Mouse (Mus musculus) T-helper 2 cell (primary cell): ENCODE results near the gene Ildr2.

Experiments used
- in situ Hi-C: fragments of 300-600 bp; cut with MboI, MseI; formaldehyde crosslinking; loops from one replicate; pipeline ENCODE4 v1.15.1; 2025; ENCODE audit warnings: high pct_unique_total_duplicates

The Ildr2 gene

GRCm38 (mm10) chr1:166283451-166283850 is 29.5 kb downstream of the Ildr2 start:
- in situ Hi-C loops: no loop called here

DNA sequence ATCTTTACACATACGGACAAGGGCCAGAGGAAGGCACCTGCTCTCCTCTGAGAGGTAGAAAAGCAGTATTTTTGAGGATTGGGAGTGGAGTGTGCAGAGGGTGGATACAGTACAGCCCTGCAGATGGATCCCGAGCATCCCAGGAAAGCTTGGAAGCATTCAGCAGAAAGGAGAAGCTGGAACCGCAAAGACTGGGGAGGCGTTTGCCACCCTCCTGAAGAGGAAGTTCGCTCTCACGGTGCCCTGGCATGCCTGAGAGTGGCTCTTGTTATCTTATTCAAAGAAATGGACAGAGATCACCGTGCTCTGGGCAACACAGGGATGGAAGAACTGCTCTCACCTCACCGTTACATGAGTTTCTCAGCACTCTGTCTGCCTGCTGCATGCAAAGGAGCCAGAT is 30.5 kb downstream of the Ildr2 start:
- in situ Hi-C loops: no loop called here

DNA sequence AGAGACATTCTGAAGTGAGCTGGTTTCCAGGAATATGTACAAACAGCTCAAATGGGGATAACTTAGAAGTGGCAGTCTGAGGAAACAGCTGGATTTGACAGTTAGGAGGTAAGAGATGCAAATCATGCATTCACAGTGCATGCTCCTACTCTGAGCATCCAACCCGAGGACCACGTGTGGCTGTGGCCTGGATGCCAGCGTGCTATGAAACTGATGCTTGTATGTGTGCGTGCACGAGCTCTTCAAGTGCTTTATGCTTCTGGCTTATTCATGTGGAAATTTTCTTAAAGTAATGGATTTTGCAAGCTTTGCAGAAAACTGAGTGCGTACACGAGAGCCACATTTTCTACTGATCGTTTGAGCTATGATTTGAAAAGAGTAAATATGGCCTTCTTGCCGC is 32.3 kb downstream of the Ildr2 start:
- in situ Hi-C loops: no loop called here

DNA sequence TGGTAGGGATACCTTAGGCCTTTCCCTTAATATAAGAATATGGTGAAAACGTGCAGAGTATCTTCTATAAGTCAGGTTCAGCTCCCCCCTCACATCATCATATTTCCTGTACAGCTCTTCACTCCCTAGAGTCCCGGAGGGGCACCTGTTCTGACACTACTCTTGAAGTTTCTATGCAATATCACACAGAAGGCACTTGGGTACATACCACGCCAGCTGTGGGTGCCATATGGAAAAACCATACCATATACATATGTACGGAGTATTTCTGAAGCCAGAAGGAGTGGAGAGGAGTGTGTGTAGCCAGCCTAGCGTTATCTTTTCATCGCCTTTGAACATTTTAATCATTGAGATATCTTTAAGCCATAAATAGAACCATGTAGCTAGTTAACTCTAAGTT is 36.6 kb downstream of the Ildr2 start:
- in situ Hi-C loops: no loop called here

- in situ Hi-C loops: no loop called here
These were observed 39.1 kb downstream of the Ildr2 start for GRCm38 (mm10) chr1:166293086-166293485.

GRCm38 (mm10) chr1:166295548-166295947 is 41.6 kb downstream of the Ildr2 start:
- in situ Hi-C loops: no loop called here

GRCm38 (mm10) chr1:166296371-166296770 is 42.4 kb downstream of the Ildr2 start:
- in situ Hi-C loops: no loop called here

DNA sequence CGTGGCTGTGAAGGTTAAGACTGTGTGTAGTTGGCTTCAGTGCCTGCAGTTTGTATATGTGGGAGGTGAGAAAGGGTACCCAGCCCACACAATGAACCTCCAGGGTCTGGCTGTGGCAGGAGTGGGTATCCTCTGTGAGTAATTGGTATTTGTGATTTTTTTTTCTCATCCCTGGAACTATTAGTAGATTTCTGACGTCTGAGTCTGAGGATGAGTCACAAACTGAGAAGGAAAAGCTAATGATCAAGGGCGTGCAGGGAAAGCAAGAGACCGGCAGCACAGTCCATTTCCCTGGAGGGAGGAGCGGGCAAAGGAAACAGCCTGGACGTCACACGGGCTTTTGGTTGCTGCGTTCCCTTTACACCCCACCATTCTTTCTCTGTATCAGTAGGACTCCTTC is 43.0 kb downstream of the Ildr2 start:
- in situ Hi-C loops: no loop called here

DNA sequence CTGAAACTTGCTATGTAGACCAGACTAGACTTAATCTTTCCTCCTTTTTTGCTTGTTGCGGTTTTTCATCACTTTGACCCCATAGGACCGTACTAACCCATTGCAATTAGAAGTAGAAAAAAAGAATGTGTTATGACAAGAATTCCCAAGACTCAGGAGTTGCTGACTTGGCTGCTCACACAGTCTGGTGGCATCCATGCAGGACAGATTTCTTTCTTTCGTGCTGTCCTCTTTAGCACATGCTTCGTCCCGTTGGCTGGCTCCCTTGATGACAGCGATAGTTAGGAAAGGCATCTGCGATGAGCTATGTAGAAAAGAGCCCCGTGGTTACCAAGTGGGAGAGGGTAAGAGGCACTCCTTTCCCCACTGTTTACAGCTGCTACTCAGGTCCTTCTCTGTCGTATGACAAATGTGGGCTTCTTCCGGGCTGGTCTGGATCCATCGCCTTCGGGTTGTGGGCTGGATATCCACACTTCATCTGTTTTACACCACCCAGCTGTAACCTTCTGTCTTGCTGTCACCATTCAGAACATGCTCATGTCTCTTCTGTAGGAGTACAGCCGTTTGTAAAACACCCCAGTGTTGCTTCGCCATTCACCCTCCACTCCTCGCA is 43.7 kb downstream of the Ildr2 start:
- in situ Hi-C loops: no loop called here

GRCm38 (mm10) chr1:166298884-166299283 is 44.9 kb downstream of the Ildr2 start:
- in situ Hi-C loops: no loop called here

GRCm38 (mm10) chr1:166299821-166300220 is 45.9 kb downstream of the Ildr2 start:
- in situ Hi-C loops: no loop called here

- in situ Hi-C loops: no loop called here
These were observed 46.6 kb downstream of the Ildr2 start for GRCm38 (mm10) chr1:166300526-166300925.

- in situ Hi-C loops: no loop called here
These were observed 50.7 kb downstream of the Ildr2 start for GRCm38 (mm10) chr1:166304352-166305240.

DNA sequence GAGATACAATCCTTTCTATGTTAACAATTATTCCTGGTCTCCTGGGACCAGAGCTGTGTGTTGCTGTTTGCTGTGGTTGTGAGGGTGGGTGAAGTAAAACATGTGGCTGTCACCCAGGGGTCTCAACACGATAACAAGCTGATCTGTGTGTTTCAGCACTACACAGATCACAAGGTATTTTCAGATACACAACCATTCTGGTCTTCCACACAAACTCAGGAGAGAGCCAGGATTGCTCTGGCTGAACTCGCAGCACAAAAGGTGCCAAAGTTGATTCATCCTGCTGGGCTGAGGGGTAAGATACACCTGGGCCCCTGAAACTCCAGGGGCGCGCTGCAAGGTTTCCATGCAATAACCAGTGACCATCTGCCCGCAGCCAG is 54.5 kb downstream of the Ildr2 start:
- in situ Hi-C loops: no loop called here

DNA sequence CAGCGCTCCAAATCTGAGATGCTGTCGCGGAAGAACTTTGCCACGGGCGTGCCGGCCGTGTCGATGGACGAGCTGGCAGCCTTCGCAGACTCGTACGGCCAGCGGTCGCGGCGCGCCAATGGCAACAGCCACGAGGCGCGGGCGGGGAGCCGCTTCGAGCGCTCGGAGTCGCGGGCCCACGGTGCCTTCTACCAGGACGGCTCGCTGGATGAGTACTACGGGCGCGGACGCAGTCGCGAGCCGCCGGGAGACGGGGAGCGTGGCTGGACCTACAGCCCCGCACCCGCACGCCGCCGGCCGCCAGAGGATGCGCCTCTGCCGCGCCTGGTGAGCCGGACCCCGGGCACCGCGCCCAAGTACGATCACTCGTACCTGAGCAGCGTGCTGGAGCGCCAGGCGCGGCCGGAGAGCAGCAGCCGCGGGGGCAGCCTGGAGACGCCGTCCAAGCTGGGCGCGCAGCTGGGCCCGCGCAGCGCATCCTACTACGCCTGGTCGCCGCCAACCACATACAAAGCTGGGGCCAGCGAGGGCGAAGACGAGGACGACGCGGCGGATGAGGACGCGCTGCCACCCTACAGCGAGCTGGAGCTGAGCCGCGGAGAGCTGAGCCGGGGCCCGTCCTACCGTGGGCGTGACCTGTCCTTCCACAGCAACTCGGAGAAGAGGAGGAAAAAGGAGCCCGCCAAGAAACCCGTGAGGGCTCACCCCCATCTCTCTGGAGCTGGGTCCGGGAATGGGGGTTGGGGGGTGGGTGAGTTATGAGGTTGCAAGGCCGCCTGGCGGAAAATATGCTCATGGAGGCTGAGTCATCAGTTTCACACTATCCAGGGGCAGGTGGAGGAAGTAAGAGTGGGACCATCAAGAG is 55.1 kb downstream of the Ildr2 start:
- in situ Hi-C loops: no loop called here

- in situ Hi-C loops: no loop called here
These were observed 57.2 kb downstream of the Ildr2 start for GRCm38 (mm10) chr1:166311151-166311550.

- in situ Hi-C loops: no loop called here
These were observed 59.7 kb downstream of the Ildr2 start for GRCm38 (mm10) chr1:166313637-166314036.

- in situ Hi-C loops: loop anchor here (5.0 kb wide), 1 partner anchor 153 kb away; no protein-coding TSS in a partner anchor
These were observed 61.8 kb downstream of the Ildr2 start for GRCm38 (mm10) chr1:166315706-166316105.

DNA sequence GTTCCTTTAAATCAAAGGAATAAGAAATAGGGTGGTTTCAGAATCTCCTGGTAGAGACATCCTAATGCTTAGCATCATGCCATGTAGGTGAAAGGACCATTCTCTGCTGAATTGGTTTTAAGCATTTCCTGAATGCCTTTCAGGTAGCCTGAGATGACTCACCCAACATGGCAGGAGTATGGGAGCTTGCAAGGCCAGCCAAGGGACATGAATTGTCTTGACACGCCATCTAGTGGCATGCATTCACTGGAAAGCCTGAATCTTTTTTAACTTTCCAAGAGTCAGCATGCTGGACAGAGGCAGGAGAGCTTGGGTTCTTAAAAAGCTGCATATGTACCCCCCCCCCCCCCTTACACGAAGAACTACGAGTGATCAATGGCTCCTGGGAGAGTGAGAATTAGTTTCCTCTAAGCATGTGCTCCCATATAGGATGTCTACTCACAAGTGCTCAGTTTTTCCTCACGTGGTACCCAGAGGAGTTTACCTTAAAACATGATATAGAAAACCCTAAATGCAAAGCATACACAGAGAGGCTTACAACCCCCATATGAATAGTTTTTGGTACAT is 65.3 kb downstream of the Ildr2 start:
- in situ Hi-C loops: loop anchor here (5.0 kb wide), 1 partner anchor 157 kb away; no protein-coding TSS in a partner anchor

DNA sequence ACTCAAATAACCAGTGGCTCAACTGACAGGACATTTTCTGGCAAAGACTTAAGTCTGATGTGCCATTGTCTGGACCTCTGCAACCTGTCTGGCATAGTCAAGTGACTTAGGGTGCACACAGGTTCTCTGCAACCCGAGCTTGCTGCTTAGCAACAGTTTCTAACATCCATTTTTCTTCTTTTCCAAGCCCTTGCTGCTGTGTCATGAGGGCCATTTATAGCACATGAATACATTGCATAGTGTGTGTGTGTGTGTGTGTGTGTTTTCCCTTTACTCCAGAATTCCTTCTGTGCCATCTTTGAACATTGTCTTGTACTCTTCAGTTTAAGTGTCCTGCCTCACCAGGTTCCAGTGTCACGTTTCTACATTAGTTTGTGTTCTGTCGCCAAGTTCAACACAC is 72.5 kb downstream of the Ildr2 start:
- in situ Hi-C loops: no loop called here

GRCm38 (mm10) chr1:166330752-166331151 is 76.8 kb downstream of the Ildr2 start:
- in situ Hi-C loops: no loop called here

- in situ Hi-C loops: no loop called here
These were observed 85.2 kb downstream of the Ildr2 start for GRCm38 (mm10) chr1:166339110-166339509.
